Mouse (Mus musculus) spleen, embryonic (tissue): Measurements from ENCODE around the gene Htr7.

ENCODE experiments used
- CTCF ChIA-PET: fragments of 350-600 bp; sonication (Branson Sonifier 250); formaldehyde crosslinking; loops from one replicate; lab custom pipeline; 2022; lab: Charles Lee

The Htr7 gene

GRCm38 (mm10) chr19:36057231-36057811 lies at the start of gene Htr7:
TSS of gene Htr7 (minus strand) at chr19:36057507.
- CTCF ChIA-PET, result no interaction called here

GRCm38 (mm10) chr19:36103909-36104308 lies 46.6 kb upstream of the Htr7 start:
- CTCF ChIA-PET, result no interaction called here

- CTCF ChIA-PET, result no interaction called here
Observed at GRCm38 (mm10) chr19:36098916-36099315, 41.6 kb upstream of the Htr7 start.

GRCm38 (mm10) chr19:36098265-36098664 lies 41.0 kb upstream of the Htr7 start:
- CTCF ChIA-PET, result no interaction called here

GRCm38 (mm10) chr19:36097194-36097593 lies 39.9 kb upstream of the Htr7 start:
- CTCF ChIA-PET, result no interaction called here

- CTCF ChIA-PET, result no interaction called here
Observed at GRCm38 (mm10) chr19:36090781-36091180, 33.5 kb upstream of the Htr7 start.

GRCm38 (mm10) chr19:36083262-36084225 lies 26.2 kb upstream of the Htr7 start, which contains the start of gene Rpp30:
TSS of gene Rpp30 (plus strand) at chr19:36083716.
- CTCF ChIA-PET, result no interaction called here

- CTCF ChIA-PET, result no interaction called here
Observed at GRCm38 (mm10) chr19:36082606-36083261, 25.4 kb upstream of the Htr7 start.

GRCm38 (mm10) chr19:36062801-36063529 lies 5.7 kb upstream of the Htr7 start:
- CTCF ChIA-PET, result interaction anchor here (0.6 kb wide), 1 partner anchor 30 kb away, joined by 3 read pairs; no protein-coding TSS in a partner anchor

GRCm38 (mm10) chr19:36056502-36057221 lies 645 bp downstream of the Htr7 start:
- CTCF ChIA-PET, result no interaction called here

GRCm38 (mm10) chr19:36046046-36046445 lies 11.3 kb downstream of the Htr7 start:
- CTCF ChIA-PET, result no interaction called here

- CTCF ChIA-PET, result interaction anchor here (0.5 kb wide), 1 partner anchor 1762 kb away, joined by 22 read pairs; no protein-coding TSS in a partner anchor
Observed at GRCm38 (mm10) chr19:36014836-36015235, 42.5 kb downstream of the Htr7 start.

GRCm38 (mm10) chr19:36006277-36006676 lies 51.0 kb downstream of the Htr7 start:
- CTCF ChIA-PET, result no interaction called here

GRCm38 (mm10) chr19:36004961-36005360 lies 52.3 kb downstream of the Htr7 start:
- CTCF ChIA-PET, result no interaction called here

GRCm38 (mm10) chr19:36002476-36003445 lies 54.5 kb downstream of the Htr7 start:
- CTCF ChIA-PET, result no interaction called here

GRCm38 (mm10) chr19:36001512-36001911 lies 55.8 kb downstream of the Htr7 start:
- CTCF ChIA-PET, result no interaction called here

- CTCF ChIA-PET, result no interaction called here
Observed at GRCm38 (mm10) chr19:36000955-36001354, 56.4 kb downstream of the Htr7 start.

- CTCF ChIA-PET, result no interaction called here
Observed at GRCm38 (mm10) chr19:35997384-35997783, 59.9 kb downstream of the Htr7 start.

GRCm38 (mm10) chr19:35987461-35987860 lies 69.8 kb downstream of the Htr7 start:
- CTCF ChIA-PET, result no interaction called here

GRCm38 (mm10) chr19:35974681-35975080 lies 82.6 kb downstream of the Htr7 start:
- CTCF ChIA-PET, result no interaction called here
